Mouse (Mus musculus): ENCODE data around the gene Ino80e.

DNA sequence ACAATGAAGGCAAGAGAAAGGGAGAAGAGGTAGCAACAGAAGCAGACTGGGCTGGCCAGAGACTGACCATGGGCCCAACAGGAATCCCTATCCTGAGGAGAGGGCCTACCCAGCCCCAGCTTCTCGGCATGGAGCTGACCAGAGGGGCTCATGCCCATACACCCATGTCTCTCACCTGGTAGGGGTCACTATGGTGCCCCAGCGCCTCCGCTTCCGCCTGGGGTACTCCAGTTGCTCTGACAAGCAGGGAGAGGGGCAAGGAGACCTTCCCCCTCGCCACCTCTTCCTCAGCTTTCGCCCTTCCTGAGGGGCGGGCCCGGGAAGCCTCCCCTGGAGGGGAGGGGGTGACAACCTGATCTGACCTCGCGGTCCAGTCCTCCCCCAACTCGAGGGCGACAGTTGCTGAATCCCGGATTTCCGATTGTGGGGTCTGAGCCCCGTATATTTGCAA is 21.6 kb upstream of the Ino80e start:
- TF ChIP-seq CTCF (IDR thresholded peaks at IDR 0.05; ENCODE audit: low read depth): no peak
- no peak for TF ChIP-seq EP300 (IDR thresholded peaks at IDR 0.05; ENCODE audit: low read depth)
